Mouse (Mus musculus) CD4-positive, CD25-positive, alpha-beta regulatory T cell, adult 4 months (primary cell): ENCODE measurements around the gene Rragd. TPM values are rescaled to one million over a fixed set of nuclear protein-coding genes. Genes with fewer than 3 reads are reported as not detected.

Experiments used
- ATAC-seq: one replicate; pipeline ENCODE4 v1.8.0; 2017
- polyA plus RNA-seq, 2 experiments: library from polyadenylated mRNA; unstranded; fragments of 100-300 nt; shearing (Covaris generic); gene quantifications; one replicate each; pipeline ENCODE4 v1.2.1; 2017

Rragd gene
- polyA plus RNA-seq, 2 experiments from 2014 or later, result 4.7 to 6.2 TPM

DNA sequence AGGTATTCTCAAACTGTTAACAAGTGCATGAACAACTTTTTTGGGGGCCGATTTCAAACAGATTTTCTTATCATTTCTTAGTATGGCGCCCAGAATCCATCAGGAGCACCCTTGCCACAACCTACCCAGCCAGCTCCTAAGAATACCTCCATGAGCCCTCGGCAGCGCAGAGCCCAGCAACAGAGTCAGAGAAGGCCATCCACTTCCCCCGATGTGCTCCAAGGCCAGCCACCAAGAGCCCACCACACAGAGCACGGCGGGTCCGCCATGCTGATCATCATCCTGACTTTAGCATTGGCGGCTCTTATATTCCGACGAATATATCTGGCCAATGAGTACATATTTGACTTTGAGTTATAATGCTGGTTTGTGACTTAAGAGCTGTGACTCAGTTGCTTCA, 66.8 kb downstream of the Rragd start:
- ATAC-seq, result no peak

DNA sequence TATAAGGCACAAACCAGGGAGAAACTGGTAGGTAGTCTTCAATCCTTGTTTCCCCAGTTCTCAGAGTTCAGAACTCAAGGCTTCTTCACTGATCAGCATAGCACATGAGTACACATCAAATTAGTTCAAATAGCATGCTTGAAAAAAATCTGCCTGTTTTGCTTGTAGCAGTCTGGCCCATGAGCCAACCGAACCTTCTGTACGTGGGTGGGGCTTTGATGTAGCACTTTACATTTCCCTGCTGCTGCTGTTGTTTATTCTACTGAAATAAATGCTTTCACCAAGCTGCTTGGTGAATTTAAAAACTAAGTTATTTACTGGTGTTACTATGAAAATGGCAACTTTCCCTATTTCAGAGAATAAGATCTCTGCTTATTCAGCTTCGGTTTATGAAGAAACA, 69.2 kb downstream of the Rragd start:
- peak; percentile 39 for ATAC-seq

DNA sequence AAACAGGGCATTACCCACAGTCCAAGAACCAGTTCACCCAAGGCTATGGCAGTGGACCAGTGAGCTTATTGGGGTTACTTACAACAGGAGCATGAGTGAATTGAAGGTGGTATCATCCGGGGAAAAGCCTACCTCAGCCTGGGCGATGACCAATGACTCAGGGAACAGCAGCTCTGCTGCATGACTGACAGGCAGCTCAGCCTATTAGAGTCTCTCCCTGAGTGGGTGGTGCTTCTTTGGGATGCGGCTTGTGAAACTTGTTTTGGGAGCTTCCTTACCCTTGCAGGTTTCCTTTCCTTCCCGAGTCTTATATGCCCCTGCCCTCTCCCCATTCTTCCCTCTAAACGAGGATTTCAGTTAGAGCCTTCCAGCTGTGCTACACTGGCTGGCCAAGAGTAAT, 69.8 kb downstream of the Rragd start:
- ATAC-seq, result no peak

DNA sequence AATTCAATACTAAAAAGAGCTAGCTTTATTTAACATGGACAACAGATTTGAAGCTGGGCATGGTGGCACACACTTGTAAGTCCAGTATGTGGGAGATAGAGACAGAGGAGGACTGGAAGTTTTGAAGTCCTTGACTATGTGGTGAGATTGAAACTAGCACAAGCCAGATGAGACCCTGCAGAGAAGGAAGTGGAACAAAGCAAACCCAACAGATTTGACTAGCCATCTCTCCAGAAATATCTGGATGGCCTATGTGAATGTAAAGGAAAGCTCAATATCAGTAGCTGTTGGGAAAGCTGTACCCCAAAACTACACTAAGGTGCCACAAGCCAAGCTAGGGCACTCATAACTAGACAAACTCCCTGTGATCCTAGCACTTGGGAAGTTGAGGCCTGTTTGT, 71.6 kb downstream of the Rragd start:
- no peak for ATAC-seq

DNA sequence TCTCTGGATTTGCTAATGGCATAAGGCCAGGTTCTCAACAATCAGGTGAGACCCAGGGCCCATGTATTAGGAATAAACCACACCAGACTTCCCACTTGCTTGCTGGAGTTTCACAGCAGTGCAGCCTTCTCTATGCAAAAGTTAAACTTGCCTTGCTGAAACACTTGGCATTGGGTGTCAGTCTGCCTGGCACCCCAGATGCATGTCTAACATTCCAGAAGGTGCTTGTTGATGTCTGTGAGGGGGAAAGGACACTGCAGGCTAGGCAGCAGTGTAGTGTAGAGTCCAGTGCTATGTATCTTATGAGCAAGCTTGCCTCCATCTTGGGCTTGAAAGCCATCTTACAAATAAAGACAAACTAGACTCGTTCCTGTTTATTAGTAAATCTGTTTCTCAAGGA, 73.5 kb downstream of the Rragd start:
- no peak for ATAC-seq

DNA sequence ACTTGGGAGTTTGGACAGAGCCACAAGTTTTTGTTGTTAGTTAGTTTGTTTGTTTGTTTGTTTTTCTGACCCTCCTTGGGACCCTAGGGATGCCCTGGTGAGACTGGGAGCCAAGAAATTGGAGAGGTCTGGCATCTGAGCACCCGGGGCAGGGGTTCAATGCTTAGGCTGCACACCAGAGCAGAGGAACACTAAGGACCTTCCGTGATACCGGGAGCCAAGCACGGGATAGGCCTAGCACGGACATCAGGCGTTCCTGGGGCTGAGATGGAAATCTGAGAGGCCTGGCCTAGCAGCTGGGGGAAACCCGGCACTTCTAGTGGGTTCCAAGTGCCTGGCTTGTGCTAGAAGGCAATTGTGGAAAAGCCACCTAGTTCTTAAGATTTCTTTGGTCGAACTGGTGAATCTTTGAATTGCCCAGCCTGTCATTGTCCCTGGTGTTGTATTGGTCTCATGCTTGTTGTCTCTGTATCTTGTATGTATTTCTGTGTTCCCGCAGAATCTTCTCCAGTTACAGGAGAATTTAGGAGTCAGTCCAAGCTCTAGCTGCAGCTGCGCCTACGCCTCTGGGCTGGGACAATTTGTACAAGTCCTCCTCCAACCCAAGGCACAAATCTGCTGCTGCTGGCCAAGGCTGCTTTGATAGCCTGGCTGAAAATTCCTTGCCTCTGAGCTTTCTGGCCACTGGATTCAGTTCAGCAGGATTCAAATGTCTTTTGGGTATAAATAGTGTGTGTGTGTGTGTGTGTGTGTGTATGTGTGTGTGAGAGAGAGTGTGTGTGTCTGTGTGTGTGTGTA, 75.3 kb downstream of the Rragd start:
- ATAC-seq, result no peak

DNA sequence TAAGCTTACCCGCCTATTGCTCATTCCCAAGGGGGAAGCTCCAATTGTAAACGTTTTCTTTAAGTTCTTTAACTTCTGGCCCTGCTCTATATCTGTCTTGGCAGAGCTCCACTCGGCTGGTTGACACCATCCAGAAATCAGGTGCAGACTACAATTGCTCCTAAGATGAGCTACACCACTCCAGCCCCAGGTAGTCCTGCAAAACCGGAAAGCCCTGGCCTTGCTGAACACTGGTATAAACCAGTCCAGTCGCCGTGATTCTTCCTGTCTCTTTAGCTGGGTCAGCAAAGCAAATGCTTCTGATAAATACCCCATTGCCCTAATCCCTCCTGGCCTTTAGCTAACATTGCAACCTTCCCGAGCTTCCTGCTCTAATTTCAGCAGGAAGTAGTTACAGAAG, 78.3 kb downstream of the Rragd start:
- no peak for ATAC-seq

DNA sequence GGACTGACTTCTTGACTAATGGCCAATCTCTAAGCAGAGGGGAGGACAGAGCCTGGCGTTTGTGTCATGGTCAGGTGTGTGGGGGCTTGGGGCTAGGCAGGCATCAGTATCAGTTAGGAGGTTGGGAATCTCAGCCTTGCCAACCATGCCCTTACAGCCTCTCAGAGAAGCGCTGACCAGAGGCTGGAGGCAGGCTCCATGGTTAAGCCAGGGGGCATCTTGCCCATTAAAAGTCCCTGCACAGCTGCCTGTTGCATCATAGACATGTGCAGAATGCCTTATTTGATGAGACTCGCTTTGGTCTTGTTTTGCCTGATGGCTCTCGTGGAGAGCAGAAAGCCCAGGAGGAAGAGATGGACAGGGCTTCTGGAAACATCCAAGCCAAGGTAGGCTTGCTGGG, 80.1 kb downstream of the Rragd start, which contains the start of gene Gabrr2:
Gene Gabrr2 (plus strand): TSS at position 19 of the 400 bp plus-strand sequence.
- ATAC-seq, result no peak

DNA sequence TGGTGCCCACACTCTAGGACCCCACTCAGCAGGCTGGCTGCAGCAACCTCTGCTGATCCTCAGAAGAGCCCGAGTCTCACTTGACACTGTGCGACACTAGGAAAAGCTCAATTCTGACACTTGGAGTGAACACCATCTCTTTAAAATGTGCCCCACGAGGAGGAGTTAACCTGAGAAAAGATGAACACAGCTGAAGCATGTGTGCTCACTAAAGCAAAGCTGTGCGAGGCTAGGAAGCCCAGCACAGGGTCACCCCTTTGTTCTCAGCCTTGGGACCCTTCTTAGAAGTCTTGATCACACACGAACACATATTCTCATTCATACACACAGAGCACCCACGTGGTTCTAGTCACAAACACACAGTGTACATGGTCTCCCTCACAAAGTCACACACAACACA, 82.1 kb downstream of the Rragd start:
- no peak for ATAC-seq

DNA sequence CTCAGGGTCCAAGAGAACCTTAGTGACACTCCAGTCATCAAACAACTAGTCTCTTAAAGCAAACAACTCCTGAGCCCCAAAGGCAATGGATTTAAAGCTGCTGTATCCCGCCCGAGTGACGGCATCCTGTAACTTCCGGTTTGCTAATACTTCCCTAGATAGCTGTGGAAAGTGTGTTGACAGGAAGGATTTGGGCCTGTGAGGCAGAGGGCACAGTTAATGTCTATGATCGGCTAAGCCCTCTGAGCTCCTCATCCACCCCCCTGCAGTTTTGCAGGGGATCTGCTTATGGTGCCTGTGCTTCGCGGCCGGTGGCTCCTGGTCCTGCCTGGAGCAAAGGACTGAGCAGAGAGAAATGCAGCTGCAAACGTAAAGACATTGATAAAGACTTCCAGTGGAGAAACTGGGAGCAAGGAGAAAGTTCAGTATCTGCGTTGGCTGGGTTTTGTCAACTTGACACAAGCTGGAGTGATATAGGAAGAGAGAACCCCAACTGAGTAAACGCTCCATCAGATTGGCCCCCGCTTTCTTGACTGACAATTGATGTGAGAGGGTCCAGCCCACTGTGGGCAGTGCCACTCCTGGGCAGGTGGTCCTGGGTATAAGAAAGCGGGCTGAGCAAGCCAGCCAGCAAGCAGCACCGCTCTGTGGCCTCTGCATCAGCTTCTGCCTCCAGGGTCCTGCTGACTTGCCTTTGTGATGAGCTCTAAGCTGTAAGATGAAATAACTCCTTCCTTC, 83.6 kb downstream of the Rragd start:
- no peak for ATAC-seq

DNA sequence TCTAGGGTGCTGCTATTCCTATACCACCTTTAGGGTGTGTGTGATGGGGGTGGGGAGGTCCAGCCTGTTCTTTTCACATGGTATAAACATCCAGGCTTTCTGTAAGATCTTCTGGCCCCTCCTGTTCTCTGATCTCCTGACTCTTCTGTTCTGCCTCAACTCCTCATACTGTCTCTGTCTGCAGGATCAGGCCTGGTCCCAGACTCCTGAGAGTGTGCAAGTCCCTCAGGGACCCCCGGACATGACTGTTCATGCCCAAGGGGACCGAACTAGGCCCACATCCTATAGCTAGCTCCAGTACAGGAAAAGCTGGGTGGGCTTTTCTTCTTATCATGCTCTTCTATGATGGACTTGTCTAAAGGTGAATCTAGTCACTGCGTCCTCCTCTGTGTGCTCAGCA, 84.5 kb downstream of the Rragd start:
- no peak for ATAC-seq

DNA sequence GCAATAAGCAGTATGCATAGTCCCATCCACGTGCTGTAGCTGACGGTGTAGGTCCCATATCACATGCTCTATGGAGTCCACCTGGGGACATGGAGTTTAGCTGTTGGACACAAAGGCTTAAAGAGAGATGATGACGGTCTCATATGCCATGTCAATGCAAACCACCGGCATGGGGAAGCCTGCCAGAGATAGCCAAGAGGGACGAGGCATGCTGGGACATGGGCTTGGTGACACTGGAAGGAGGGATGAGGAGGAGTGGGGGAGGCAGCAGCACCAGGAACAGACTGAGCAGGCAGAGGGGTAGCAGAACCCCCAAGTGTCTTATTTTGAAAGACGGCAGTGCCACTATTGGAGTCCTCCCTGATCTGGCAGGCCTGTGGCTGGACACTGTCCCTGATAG, 85.0 kb downstream of the Rragd start:
- no peak for ATAC-seq

DNA sequence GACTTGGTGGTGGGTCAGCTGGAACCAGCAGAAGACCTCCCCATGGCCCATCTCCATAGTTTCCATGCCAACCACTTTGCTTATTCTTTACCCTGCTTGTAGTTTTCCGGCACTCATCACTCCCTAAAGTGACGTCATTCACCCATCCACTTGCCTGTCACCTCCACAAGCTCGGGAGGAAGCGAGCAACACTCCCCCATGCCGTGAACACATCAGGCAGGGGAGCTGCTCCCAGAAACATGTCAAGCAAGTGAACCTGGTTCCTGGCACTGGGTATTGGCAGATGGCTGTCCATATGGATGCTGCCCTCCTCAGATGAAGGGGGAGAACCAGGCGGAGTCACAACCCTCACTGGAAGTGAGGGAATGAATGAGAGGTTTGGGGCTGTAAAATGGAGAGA, 86.1 kb downstream of the Rragd start:
- no peak for ATAC-seq

DNA sequence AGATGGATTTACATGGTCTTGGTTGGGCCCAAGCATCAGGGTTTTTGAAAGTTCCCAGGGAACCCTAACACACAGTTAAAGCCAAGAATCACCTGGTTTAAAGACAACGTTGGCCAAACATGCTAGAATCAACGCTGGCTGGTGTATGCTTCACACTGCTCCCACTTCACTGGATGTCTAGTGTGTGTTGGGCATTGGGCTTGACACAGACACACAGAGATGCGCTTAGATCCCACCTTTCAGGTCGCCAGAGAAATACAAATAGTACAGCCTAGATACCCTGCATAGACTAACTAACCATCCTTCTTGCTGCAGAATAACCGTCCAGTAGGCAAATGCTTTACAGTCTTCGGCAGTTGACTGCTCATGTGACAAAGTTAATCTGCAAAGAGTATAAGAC, 87.5 kb downstream of the Rragd start:
- no peak for ATAC-seq

DNA sequence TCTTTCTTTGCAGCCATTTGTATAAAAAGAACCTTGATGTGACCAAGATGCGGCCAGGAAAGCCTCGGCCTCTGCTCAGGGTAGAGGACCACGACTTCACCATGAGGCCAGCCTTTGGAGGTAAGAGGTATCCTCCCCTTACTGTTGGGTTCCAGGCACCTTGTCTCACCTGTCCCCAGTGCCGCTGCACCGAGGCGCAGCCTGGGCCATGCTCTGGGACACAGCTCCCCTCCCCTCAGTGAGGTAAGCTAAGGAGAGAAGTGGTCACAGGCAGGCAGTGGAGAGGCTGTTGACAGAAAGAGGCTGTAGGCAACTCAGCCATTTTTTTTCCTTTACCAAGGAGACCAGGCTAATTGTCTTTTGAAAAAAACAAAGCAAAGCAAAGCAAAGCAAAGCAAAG, 88.5 kb downstream of the Rragd start:
- no peak for ATAC-seq

Other genes starting within 250 kb of the Rragd start
- gene Lyrm2, start 182.8 kb upstream of the Rragd start, polyA plus RNA-seq, result 10 to 100 TPM; 57.3 to 70.8 TPM
- 1 to 10 TPM; 2.2 TPM for gene Ankrd6, start 32.2 kb upstream of the Rragd start, polyA plus RNA-seq
- 10 to 100 TPM; 35.2 to 37.1 TPM for gene Ube2j1, start 48.4 kb downstream of the Rragd start, polyA plus RNA-seq
- gene Gabrr2, start 80.0 kb downstream of the Rragd start, polyA plus RNA-seq, result 10 to 100 TPM; 24.2 to 27.1 TPM
- not detected for gene Gabrr1, start 149.5 kb downstream of the Rragd start, polyA plus RNA-seq
- not detected for gene Pm20d2, start 206.7 kb downstream of the Rragd start, polyA plus RNA-seq
- gene Srsf12, start 226.0 kb downstream of the Rragd start, polyA plus RNA-seq, result 1 to 10 TPM; 3.5 to 4.2 TPM